Mouse (Mus musculus) gastrocnemius, postnatal 4 days (tissue): ENCODE data around the gene Als2cr12. TPM values are rescaled to one million over a fixed set of nuclear protein-coding genes. Genes with fewer than 3 reads are reported as not detected.
"Not testable (repeated sequence)": the region's sequence is repeated elsewhere in the genome, so short reads cannot be mapped to it uniquely, and the experiment has no call there.

Source experiments
- DNase-seq, 2 experiments: peaks; one replicate each; pipeline ENCODE4 v3.0.0; 2021 to 2022; ENCODE audit warnings: low spot score in 2 of 2, mixed read lengths in 2 of 2
- long read RNA-seq, 2 experiments: library from polyadenylated mRNA; stranded (forward); transcript quantifications; one replicate each; pipeline ENCODE4 v2.0.0; 2021
- total RNA-seq, 2 experiments: library from RNA; stranded (reverse); gene quantifications; 2 replicates each; pipeline ENCODE4 v1.2.3; 2021

Als2cr12 gene
- under 1 TPM in 1 of 2 experiments, not detected in 1; 0.36 TPM for total RNA-seq
- long read RNA-seq, experiment 1, partial matches to known transcripts, result 0 of 1 reads
- long read RNA-seq, experiment 1, other reads (novel, unspliced or antisense), result 0 of 1 reads
- long read RNA-seq, experiment 2, result 0 reads

GRCm38 (mm10) chr1:58695810-58696209 is at the start of gene Als2cr12:
TSS of gene Als2cr12 (minus strand) at chr1:58695989.
- DNase-seq, result not testable (repeated sequence)

GRCm38 (mm10) chr1:58744645-58745044 is 48.9 kb upstream of the Als2cr12 start:
- DNase-seq, result peak in 1 of 2 experiments; percentile 41

- DNase-seq, result no peak
Measured at GRCm38 (mm10) chr1:58743252-58743651, 47.5 kb upstream of the Als2cr12 start.

- DNase-seq, result no peak
Measured at GRCm38 (mm10) chr1:58742571-58743021, 46.8 kb upstream of the Als2cr12 start.

GRCm38 (mm10) chr1:58739529-58739928 is 43.7 kb upstream of the Als2cr12 start:
- no peak for DNase-seq

- no peak for DNase-seq
Measured at GRCm38 (mm10) chr1:58736968-58737367, 41.2 kb upstream of the Als2cr12 start.

GRCm38 (mm10) chr1:58735962-58736361 is 40.2 kb upstream of the Als2cr12 start:
- DNase-seq, result no peak

- no peak for DNase-seq
Measured at GRCm38 (mm10) chr1:58734043-58734920, 38.5 kb upstream of the Als2cr12 start.

GRCm38 (mm10) chr1:58733636-58734035 is 37.8 kb upstream of the Als2cr12 start:
- no peak for DNase-seq

GRCm38 (mm10) chr1:58728590-58728868 is 32.7 kb upstream of the Als2cr12 start:
- no peak for DNase-seq

- no peak for DNase-seq
Measured at GRCm38 (mm10) chr1:58727747-58728589, 32.2 kb upstream of the Als2cr12 start.

GRCm38 (mm10) chr1:58727019-58727746 is 31.4 kb upstream of the Als2cr12 start:
- no peak for DNase-seq

GRCm38 (mm10) chr1:58725767-58726166 is 30.0 kb upstream of the Als2cr12 start:
- no peak for DNase-seq

- DNase-seq, result no peak
Measured at GRCm38 (mm10) chr1:58725095-58725494, 29.3 kb upstream of the Als2cr12 start.

- DNase-seq, result no peak
Measured at GRCm38 (mm10) chr1:58724533-58724932, 28.7 kb upstream of the Als2cr12 start.

GRCm38 (mm10) chr1:58723809-58724405 is 28.1 kb upstream of the Als2cr12 start:
- DNase-seq, result no peak

- DNase-seq, result no peak
Measured at GRCm38 (mm10) chr1:58723062-58723808, 27.4 kb upstream of the Als2cr12 start.

- DNase-seq, result no peak
Measured at GRCm38 (mm10) chr1:58722115-58722938, 26.5 kb upstream of the Als2cr12 start.

GRCm38 (mm10) chr1:58720988-58721387 is 25.2 kb upstream of the Als2cr12 start:
- DNase-seq, result no peak
